Mouse (Mus musculus) midbrain, postnatal 0 days (tissue): ENCODE results near the gene Fmc1. TPM values are rescaled to one million over a fixed set of nuclear protein-coding genes. Genes with fewer than 3 reads are reported as not detected.
A peak's percentile ranks its signal among the peaks of the same experiment; 100 is the strongest.

Experiments used
- ATAC-seq: fragments of 200-750 bp; cut with Nextera tagmentation; 2 replicates; pipeline ENCODE4 v1.8.0; 2017; ENCODE audit warnings: moderate number of reproducible peaks, mild to moderate bottlenecking, moderate TSS enrichment, moderate library complexity; ENCODE audit not compliant: low FRiP score
- DNase-seq: peaks from one replicate; pipeline ENCODE4 v3.0.0-alpha.2; 2015; ENCODE audit warnings: low spot score
- H3K27ac ChIP-seq: fragments of 300-500 bp; sonication (generic); 2 replicates; pipeline ENCODE4 v1.5.1; 2014; ENCODE audit warnings: low read depth, mild to moderate bottlenecking, low read length, mixed read lengths
- H3K27me3 ChIP-seq: fragments of 300-500 bp; sonication (generic); 2 replicates; pipeline ENCODE4 v1.6.1; 2014; ENCODE audit warnings: low read length, control low read depth, mixed read lengths; ENCODE audit not compliant: insufficient read depth
- H3K36me3 ChIP-seq: fragments of 300-500 bp; sonication (generic); 2 replicates; pipeline ENCODE4 v1.6.1; 2014; ENCODE audit warnings: low read length, control low read depth, mixed read lengths; ENCODE audit not compliant: insufficient read depth
- H3K4me1 ChIP-seq: fragments of 300-500 bp; sonication (generic); 2 replicates; pipeline ENCODE4 v1.6.1; 2014; ENCODE audit warnings: mild to moderate bottlenecking, control low read depth, antibody characterized with exemption, low read length, mixed read lengths; ENCODE audit not compliant: insufficient read depth
- H3K4me2 ChIP-seq: fragments of 300-500 bp; sonication (generic); 2 replicates; pipeline ENCODE4 v1.6.1; 2014; ENCODE audit warnings: low read depth, mild to moderate bottlenecking, low read length, mixed read lengths; ENCODE audit not compliant: poor library complexity, severe bottlenecking
- H3K4me3 ChIP-seq: fragments of 300-500 bp; sonication (generic); 2 replicates; pipeline ENCODE4 v1.5.1; 2014; ENCODE audit warnings: low read depth, mild to moderate bottlenecking, low read length, moderate library complexity
- H3K9ac ChIP-seq: fragments of 300-500 bp; sonication (generic); replicated peaks from 2 replicates; pipeline ENCODE4 v1.6.1; 2014; ENCODE audit warnings: mild to moderate bottlenecking, low read length, moderate library complexity, mixed read lengths; ENCODE audit not compliant: poor library complexity, severe bottlenecking
- H3K9me3 ChIP-seq: fragments of 300-500 bp; sonication (generic); 2 replicates; pipeline ENCODE4 v1.6.1; 2016; ENCODE audit warnings: low read length, control low read depth
- CTCF ChIP-seq: IDR thresholded peaks from 2 replicates; pipeline ENCODE4 v1.5.1; 2016; ENCODE audit warnings: antibody characterized with exemption, mild to moderate bottlenecking
- WGBS: fragments of 180-500 bp; shearing (Covaris S2); extraction: QIAGEN DNeasy Blood & Tissue Kit; methylation state at CpG from one replicate; pipeline ENCODE4 v1.1.7; 2014; 5-methylcytosine and 5-hydroxymethylcytosine counted together
- polyA plus RNA-seq: library from polyadenylated mRNA; unstranded; fragments of >200 nt; fragmentation: Nextera tagmentation; extraction: Ambion mirVana; gene quantifications from 2 replicates; pipeline ENCODE4 v1.2.1, GENCODE M21; 2015
- total RNA-seq: library from RNA; depleted of rRNA; stranded (reverse); fragments of >200 nt; gene quantifications from 2 replicates; pipeline ENCODE4 v1.2.3, GENCODE M21; 2014

The Fmc1 gene
- total and polyA plus RNA-seq, 2 experiments from 2014 or later: 48.3 to 228 TPM

- no peaks in the 10 kb centered on the region; the same call in 1 of the 2 replicates for H3K4me1 ChIP-seq
- no peak for TF ChIP-seq CTCF
- H3K27ac ChIP-seq: peak overlapping the region; percentile 98
- no peaks in the 10 kb centered on the region for H3K27me3 ChIP-seq
- ATAC-seq (no peak), DNase-seq (peak; percentile 65)
- 4% methylated on average over 28 of the region's 28 CpGs for WGBS
- H3K4me2 ChIP-seq: peak overlapping the region; percentile 63
- no peaks in the 10 kb centered on the region for H3K9me3 ChIP-seq
- H3K4me3 ChIP-seq: peak overlapping the region; percentile 68
- peak overlapping the region; percentile 93 for H3K9ac ChIP-seq
- no peaks in the 10 kb centered on the region for H3K36me3 ChIP-seq
Measured at GRCm38 (mm10) chr6:38550250-38551061, 17.2 kb downstream of the Fmc1 start.

- Histone ChIP-seq H3K4me2 (peak within 1 kb of the TSS; percentile 63), H3K4me1 (no peaks in the 10 kb centered on the region; the same call in 1 of the 2 replicates), H3K36me3 (no peaks in the 10 kb centered on the region), H3K27ac (peak within 1 kb of the TSS; percentile 98), H3K9ac (peak within 1 kb of the TSS; percentile 93), H3K9me3 (no peaks in the 10 kb centered on the region), H3K4me3 (peak within 1 kb of the TSS; percentile 68), H3K27me3 (no peaks in the 10 kb centered on the region)
- DNase-seq (peak; percentile 99), ATAC-seq (peak; percentile 95)
- WGBS: under 1% methylated on average over 83 of the region's 98 CpGs
- no peak for TF ChIP-seq CTCF
Measured at GRCm38 (mm10) chr6:38551062-38551988, 18.0 kb downstream of the Fmc1 start, which contains the start of gene Luc7l2. Gene Luc7l2, plus strand, starts transcription at chr6:38551334.

- peak overlapping the region; percentile 48 for H3K4me2 ChIP-seq
- ATAC-seq (peak; percentile 94), DNase-seq (peak; percentile 98)
- WGBS: 0% methylated on average over 32 of the region's 32 CpGs
- no peaks in the 10 kb centered on the region; the same call in 1 of the 2 replicates for H3K4me1 ChIP-seq
- peak overlapping the region; percentile 68 for H3K4me3 ChIP-seq
- no peak for TF ChIP-seq CTCF
- no peaks in the 10 kb centered on the region for H3K36me3 ChIP-seq
- H3K9me3 ChIP-seq: no peaks in the 10 kb centered on the region
- H3K9ac ChIP-seq: peak overlapping the region; percentile 79
- H3K27me3 ChIP-seq: no peaks in the 10 kb centered on the region
- H3K27ac ChIP-seq: peak overlapping the region; percentile 98
Measured at GRCm38 (mm10) chr6:38551989-38552635, 18.8 kb downstream of the Fmc1 start.

- Histone ChIP-seq H3K4me3 (peak overlapping the region; percentile 68), H3K4me2 (peak overlapping the region; percentile 48), H3K27me3 (no peaks in the 10 kb centered on the region), H3K9me3 (no peaks in the 10 kb centered on the region), H3K27ac (no peak overlapping the region), H3K4me1 (no peaks in the 10 kb centered on the region; the same call in 1 of the 2 replicates), H3K36me3 (no peaks in the 10 kb centered on the region), H3K9ac (peak overlapping the region; percentile 79)
- WGBS: 23% methylated on average over 5 of the region's 5 CpGs
- DNase-seq (no peak), ATAC-seq (no peak)
- no peak for TF ChIP-seq CTCF
Measured at GRCm38 (mm10) chr6:38552636-38553000, 19.3 kb downstream of the Fmc1 start.

- no peak for ATAC-seq
- peaks cover 9% of the 10 kb centered on the region for H3K36me3 ChIP-seq
Measured at GRCm38 (mm10) chr6:38576096-38576495, 42.8 kb downstream of the Fmc1 start.

More at GRCm38 (mm10) chr6:38576096-38576495, 42.8 kb downstream of the Fmc1 start:
- Histone ChIP-seq H3K4me1 (no peaks in the 10 kb centered on the region), H3K4me3 (no peak overlapping the region), H3K4me2 (no peak overlapping the region), H3K9me3 (no peaks in the 10 kb centered on the region), H3K27me3 (no peaks in the 10 kb centered on the region), H3K9ac (no peak overlapping the region), H3K27ac (no peak overlapping the region)
- 90% methylated on average over 2 of the region's 2 CpGs for WGBS
- no peak for DNase-seq
- no peak for TF ChIP-seq CTCF
